Mouse (Mus musculus): ENCODE results near the gene Cdca7. TPM values are rescaled to one million over a fixed set of nuclear protein-coding genes. Genes with fewer than 3 reads are reported as not detected.

Cdca7 gene
- polyA plus RNA-seq, 1 experiment from 2014 or later = 156 TPM

- WGBS = 85% methylated on average over 3 of the region's 3 CpGs
- ATAC-seq (replicated peaks; ENCODE audit: low FRiP score) (no peak), DNase-seq (ENCODE audit: low spot score) (no peak)
- peaks cover 5% of the 10 kb centered on the region; the same call in 1 of the 2 replicates for H3K27me3 ChIP-seq (replicated peaks; ENCODE audit: control insufficient read depth, insufficient read depth, low read length)
- no peaks in the 10 kb centered on the region for H3K36me3 ChIP-seq (ENCODE audit: control insufficient read depth, insufficient read depth, low read length)
- H3K4me1 ChIP-seq (replicated peaks; ENCODE audit: control insufficient read depth, insufficient read depth, low read length) = no peaks in the 10 kb centered on the region
- no peak overlapping the region for H3K9ac ChIP-seq (ENCODE audit: low read depth, low read length)
- H3K27ac ChIP-seq (ENCODE audit: low read depth, low read length) = no peak overlapping the region
- no peaks in the 10 kb centered on the region for H3K9me3 ChIP-seq (ENCODE audit: control insufficient read depth, low read length)
- H3K4me2 ChIP-seq = no peak overlapping the region
- no peak overlapping the region for H3K4me3 ChIP-seq (ENCODE audit: low read depth, low read length)
Observed at GRCm38 (mm10) chr2:72525556-72525955, 49.6 kb downstream of the Cdca7 start.

GRCm38 (mm10) chr2:72529026-72529357 lies 53.0 kb downstream of the Cdca7 start:
- Histone ChIP-seq H3K36me3 (ENCODE audit: control insufficient read depth, insufficient read depth, low read length) (no peaks in the 10 kb centered on the region), H3K9ac (ENCODE audit: low read depth, low read length) (no peak overlapping the region), H3K9me3 (ENCODE audit: control insufficient read depth, low read length) (no peaks in the 10 kb centered on the region), H3K4me3 (ENCODE audit: low read depth, low read length) (no peak overlapping the region), H3K27me3 (replicated peaks; ENCODE audit: control insufficient read depth, insufficient read depth, low read length) (peaks cover 2% of the 10 kb centered on the region; the same call in 1 of the 2 replicates), H3K4me2 (no peak overlapping the region), H3K27ac (ENCODE audit: low read depth, low read length) (no peak overlapping the region), H3K4me1 (replicated peaks; ENCODE audit: control insufficient read depth, insufficient read depth, low read length) (no peaks in the 10 kb centered on the region)
- WGBS = 77% methylated on average over 10 of the region's 10 CpGs
- DNase-seq (ENCODE audit: low spot score) = no peak
- no peak for ATAC-seq (replicated peaks; ENCODE audit: low FRiP score)

DNA sequence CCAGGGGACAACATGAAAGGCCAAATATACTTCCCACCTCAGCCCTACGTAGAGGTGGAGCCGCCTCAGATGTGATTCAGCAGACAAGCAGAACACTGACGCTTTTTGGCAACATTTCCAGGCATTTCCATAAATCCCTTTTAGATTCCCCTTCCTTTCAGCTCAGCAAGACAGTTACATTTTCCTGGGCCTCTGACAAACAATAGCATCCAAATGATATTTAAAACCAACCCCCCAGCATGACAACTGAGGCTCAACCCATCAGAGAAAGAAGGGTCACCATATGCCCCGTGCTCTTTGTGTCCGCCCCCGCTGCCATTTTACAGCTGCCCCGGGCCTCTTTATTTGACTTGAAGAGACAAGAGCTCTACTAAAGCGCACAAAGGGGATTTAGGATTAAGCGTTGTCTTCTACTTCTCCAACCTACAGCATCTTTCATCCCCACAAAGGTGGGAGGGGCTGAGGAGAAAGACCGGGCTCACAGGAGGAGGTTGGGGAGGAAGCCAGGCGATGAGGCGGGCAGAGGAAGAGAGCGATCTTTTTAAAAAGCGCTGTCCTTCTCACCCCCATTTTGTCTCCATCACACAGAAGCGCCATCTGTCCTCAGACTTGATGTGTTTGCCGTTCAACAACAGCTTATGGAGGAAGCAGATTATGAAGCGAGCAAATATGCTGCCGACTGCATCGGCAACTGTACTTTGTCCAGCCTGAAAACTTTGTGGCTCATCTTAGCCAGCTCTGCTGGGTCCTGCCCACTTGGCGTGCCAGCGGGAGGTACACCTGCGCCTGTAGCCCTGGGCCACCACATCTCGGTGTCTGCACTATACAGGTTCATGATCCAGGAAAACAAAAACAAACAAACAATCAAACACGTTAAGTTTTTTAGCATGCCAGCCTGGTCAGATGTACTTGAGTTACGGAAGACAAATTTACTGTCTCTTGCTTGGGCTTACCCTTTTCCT lies 53.7 kb downstream of the Cdca7 start:
- ATAC-seq (replicated peaks; ENCODE audit: low FRiP score) (no peak), DNase-seq (ENCODE audit: low spot score) (no peak)
- Histone ChIP-seq H3K4me2 (no peak overlapping the region), H3K27me3 (replicated peaks; ENCODE audit: control insufficient read depth, insufficient read depth, low read length) (peaks cover 2% of the 10 kb centered on the region; the same call in 1 of the 2 replicates), H3K27ac (ENCODE audit: low read depth, low read length) (no peak overlapping the region), H3K4me1 (replicated peaks; ENCODE audit: control insufficient read depth, insufficient read depth, low read length) (no peaks in the 10 kb centered on the region), H3K36me3 (ENCODE audit: control insufficient read depth, insufficient read depth, low read length) (no peaks in the 10 kb centered on the region), H3K9ac (ENCODE audit: low read depth, low read length) (no peak overlapping the region), H3K9me3 (ENCODE audit: control insufficient read depth, low read length) (no peaks in the 10 kb centered on the region), H3K4me3 (ENCODE audit: low read depth, low read length) (no peak overlapping the region)
- WGBS = 54% methylated on average over 25 of the region's 25 CpGs

- no peak for DNase-seq (ENCODE audit: low spot score)
- Histone ChIP-seq H3K9me3 (ENCODE audit: control insufficient read depth, low read length) (no peaks in the 10 kb centered on the region), H3K27me3 (replicated peaks; ENCODE audit: control insufficient read depth, insufficient read depth, low read length) (no peaks in the 10 kb centered on the region), H3K36me3 (ENCODE audit: control insufficient read depth, insufficient read depth, low read length) (no peaks in the 10 kb centered on the region), H3K27ac (ENCODE audit: low read depth, low read length) (no peak overlapping the region), H3K4me1 (replicated peaks; ENCODE audit: control insufficient read depth, insufficient read depth, low read length) (no peaks in the 10 kb centered on the region), H3K4me3 (ENCODE audit: low read depth, low read length) (no peak overlapping the region), H3K9ac (ENCODE audit: low read depth, low read length) (no peak overlapping the region), H3K4me2 (no peak overlapping the region)
- ATAC-seq (replicated peaks; ENCODE audit: low FRiP score) = no peak
- 33% methylated on average over 1 of the region's 1 CpGs for WGBS
Observed at GRCm38 (mm10) chr2:72535889-72536288, 59.9 kb downstream of the Cdca7 start.

Other genes starting within 250 kb of the Cdca7 start
- gene Map3k20, start 190.5 kb upstream of the Cdca7 start, polyA plus RNA-seq (2014; fragmentation: Nextera tagmentation; extraction: Ambion mirVana) = 12.2 and 17.2 TPM in 2 replicates